Mouse (Mus musculus) liver, adult 2 months (tissue): ENCODE measurements at regions not wholly inside any gene's neighbourhood (a gene's known extent, or its start where the extent isn't known, plus 50 kb on each side); places are given as distances from the start of the nearest gene placed in this dataset.

Experiments used
- DNase-seq: peaks from one replicate; pipeline ENCODE4 v3.0.0-alpha.2; 2011; ENCODE audit warnings: low read depth, low spot score; ENCODE audit errors: extremely low read depth
- H3K27ac ChIP-seq: fragments of 200-500 bp; replicated peaks from 2 replicates; pipeline ENCODE4 v1.5.1; 2012; ENCODE audit warnings: low read depth, mild to moderate bottlenecking, control low read depth, inconsistent platforms, low read length; ENCODE audit not compliant: insufficient read depth
- H3K27me3 ChIP-seq: fragments of 200-500 bp; 2 replicates; pipeline ENCODE4 v1.6.1; 2012; ENCODE audit warnings: mild to moderate bottlenecking, moderate library complexity, low read length, inconsistent platforms; ENCODE audit not compliant: control insufficient read depth, insufficient read depth
- H3K36me3 ChIP-seq: fragments of 200-500 bp; 2 replicates; pipeline ENCODE4 v1.6.1; 2012; ENCODE audit warnings: low read length, inconsistent platforms; ENCODE audit not compliant: control insufficient read depth, insufficient read depth
- H3K4me1 ChIP-seq: fragments of 200-500 bp; 2 replicates; pipeline ENCODE4 v1.6.1; 2011; ENCODE audit warnings: low read length; ENCODE audit not compliant: control insufficient read depth, insufficient read depth
- H3K4me3 ChIP-seq: fragments of 200-500 bp; 2 replicates; pipeline ENCODE4 v1.5.1; 2011; ENCODE audit warnings: low read depth, mild to moderate bottlenecking, control low read depth, low read length, moderate library complexity; ENCODE audit not compliant: insufficient read depth
- H3K79me2 ChIP-seq: fragments of 200-500 bp; 2 replicates; pipeline ENCODE4 v1.6.1; 2012; ENCODE audit warnings: inconsistent platforms, mild to moderate bottlenecking, low read length, moderate library complexity; ENCODE audit not compliant: control insufficient read depth, insufficient read depth
- H3K9ac ChIP-seq: fragments of 200-500 bp; 2 replicates; pipeline ENCODE4 v1.6.1; 2012; ENCODE audit warnings: low read depth, mild to moderate bottlenecking, control low read depth, inconsistent platforms, low read length
- CTCF ChIP-seq: fragments of 200-500 bp; IDR thresholded peaks from 2 replicates; pipeline ENCODE4 v1.5.1; 2011; ENCODE audit warnings: low read depth, low read length, control low read depth
- POLR2A ChIP-seq: fragments of 200-500 bp; IDR thresholded peaks from 2 replicates; pipeline ENCODE4 v1.6.1; 2011; ENCODE audit warnings: low read length, control low read depth; ENCODE audit not compliant: insufficient read depth; ENCODE audit errors: extremely low read depth
- WGBS: fragments of 180-500 bp; shearing (Covaris S2); methylation state at CpG from one replicate; pipeline ENCODE4 v1.1.7; 2018; 5-methylcytosine and 5-hydroxymethylcytosine counted together

GRCm38 (mm10) chr9:117710966-117711365 lies 81.3 kb upstream of the Rbms3 start:
- H3K36me3 ChIP-seq: no peaks in the 10 kb centered on the region
- H3K79me2 ChIP-seq: no peaks in the 10 kb centered on the region
- no peak overlapping the region for H3K4me3 ChIP-seq
- peaks cover 12% of the 10 kb centered on the region for H3K4me1 ChIP-seq
- no peaks in the 10 kb centered on the region for H3K27me3 ChIP-seq
- WGBS: 97% methylated on average over 9 of the region's 9 CpGs
- H3K27ac ChIP-seq: no peak overlapping the region
- DNase-seq: no peak
- no peak overlapping the region for H3K9ac ChIP-seq
- TF ChIP-seq POLR2A (no peak), CTCF (no peak)

DNA sequence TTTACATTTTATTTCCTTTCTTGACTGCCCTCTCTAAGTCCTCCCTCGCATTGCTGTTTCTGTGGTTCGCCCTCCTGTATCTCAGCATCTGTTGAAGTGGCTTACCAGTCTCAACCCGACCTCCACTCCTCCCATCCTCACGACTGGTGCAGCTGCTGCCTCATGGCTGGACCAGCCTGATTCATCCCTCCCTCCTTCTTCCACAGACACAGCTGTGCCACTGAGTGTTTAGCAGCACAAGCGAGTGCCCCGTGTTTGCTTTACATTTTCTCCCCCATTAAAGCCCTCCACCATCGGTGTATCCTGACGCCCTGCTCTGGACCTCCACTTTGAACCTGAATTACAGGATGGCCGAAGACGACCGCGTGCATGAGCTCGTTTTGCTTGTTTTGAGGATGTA lies 80.0 kb upstream of the Rbms3 start:
- 86% methylated on average over 13 of the region's 13 CpGs for WGBS

DNA sequence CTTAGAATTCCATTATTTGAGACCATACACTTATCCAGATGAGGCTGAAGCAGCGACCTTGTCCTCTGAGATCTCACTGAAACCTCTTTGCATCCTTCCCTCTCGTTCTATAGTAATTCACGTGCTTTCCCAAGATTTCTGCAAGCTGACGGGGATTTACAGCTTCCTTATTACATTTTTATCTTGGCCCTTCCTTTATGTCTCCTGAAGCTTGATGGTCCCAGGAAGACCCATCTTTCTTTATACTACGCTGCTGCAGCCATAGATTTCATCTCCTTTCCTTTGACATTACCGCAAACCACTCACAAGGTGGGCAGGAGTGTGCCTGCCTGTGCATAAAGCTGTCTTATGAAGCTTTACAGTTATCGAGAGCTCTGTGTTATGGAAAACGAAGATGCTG lies 63.3 kb upstream of the Rbms3 start:
- H3K27me3 ChIP-seq: no peaks in the 10 kb centered on the region
- TF ChIP-seq CTCF (no peak), POLR2A (no peak)
- no peaks in the 10 kb centered on the region for H3K79me2 ChIP-seq
- H3K4me3 ChIP-seq: no peak overlapping the region
- H3K9ac ChIP-seq: no peak overlapping the region
- no peak for DNase-seq
- H3K36me3 ChIP-seq: no peaks in the 10 kb centered on the region
- no peak overlapping the region for H3K27ac ChIP-seq
- WGBS: 91% methylated on average over 8 of the region's 8 CpGs
- peaks cover 2% of the 10 kb centered on the region; the same call in 1 of the 2 replicates for H3K4me1 ChIP-seq

More for the DNA sequence above, 80.0 kb upstream of the Rbms3 start:
- H3K4me3 ChIP-seq: no peak overlapping the region
- no peaks in the 10 kb centered on the region for H3K27me3 ChIP-seq
- no peaks in the 10 kb centered on the region for H3K79me2 ChIP-seq
- no peak overlapping the region for H3K27ac ChIP-seq
- no peaks in the 10 kb centered on the region for H3K36me3 ChIP-seq
- no peak for TF ChIP-seq CTCF
- no peak for TF ChIP-seq POLR2A
- no peak for DNase-seq
- no peak overlapping the region for H3K9ac ChIP-seq
- H3K4me1 ChIP-seq: peaks cover 5% of the 10 kb centered on the region; the same call in 1 of the 2 replicates

GRCm38 (mm10) chr9:117692486-117692885 lies 62.8 kb upstream of the Rbms3 start:
- Histone ChIP-seq H3K4me1 (peaks cover 2% of the 10 kb centered on the region; the same call in 1 of the 2 replicates), H3K79me2 (no peaks in the 10 kb centered on the region), H3K36me3 (no peaks in the 10 kb centered on the region), H3K4me3 (no peak overlapping the region), H3K27me3 (no peaks in the 10 kb centered on the region), H3K9ac (no peak overlapping the region), H3K27ac (no peak overlapping the region)
- 82% methylated on average over 9 of the region's 9 CpGs for WGBS
- no peak for DNase-seq
- TF ChIP-seq CTCF (no peak), POLR2A (no peak)

GRCm38 (mm10) chr9:117689946-117690345 lies 60.2 kb upstream of the Rbms3 start:
- Histone ChIP-seq H3K79me2 (no peaks in the 10 kb centered on the region), H3K4me3 (no peak overlapping the region), H3K4me1 (peaks cover 2% of the 10 kb centered on the region; the same call in 1 of the 2 replicates), H3K9ac (no peak overlapping the region), H3K27me3 (no peaks in the 10 kb centered on the region), H3K27ac (no peak overlapping the region), H3K36me3 (no peaks in the 10 kb centered on the region)
- 24% methylated on average over 4 of the region's 4 CpGs for WGBS
- peak; percentile 59 for DNase-seq
- TF ChIP-seq POLR2A (no peak), CTCF (no peak)
